Mouse (Mus musculus): ENCODE results near the gene Rngtt. TPM values are rescaled to one million over a fixed set of nuclear protein-coding genes. Genes with fewer than 3 reads are reported as not detected.

Rngtt gene
- total and polyA plus RNA-seq, 2 experiments from 2014 or later = 8.9 to 10.0 TPM

DNA sequence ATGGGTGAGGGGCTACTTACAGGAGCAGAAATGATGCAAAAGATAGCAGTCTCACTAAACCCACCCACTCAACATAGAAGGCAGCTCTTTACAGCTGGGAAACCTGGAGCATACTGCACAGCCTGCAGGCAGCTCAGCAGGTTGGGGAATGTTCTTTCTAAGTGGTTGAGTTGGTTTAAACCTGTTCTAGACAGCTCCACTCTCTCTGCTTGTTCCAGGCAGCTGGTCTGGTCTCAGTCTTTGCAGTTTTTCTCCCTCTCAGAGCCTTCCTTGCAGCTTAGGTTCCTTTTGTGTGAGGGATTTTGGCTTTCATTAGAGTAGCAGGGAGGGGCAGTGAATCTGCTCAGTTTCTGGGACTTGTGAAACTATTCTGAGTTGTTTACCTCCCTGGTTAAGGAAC is 67.5 kb downstream of the Rngtt start:
- H3K4me1 ChIP-seq (ENCODE audit: control insufficient read depth, insufficient read depth) = no peaks in the 10 kb centered on the region
- no peaks in the 10 kb centered on the region for H3K9me3 ChIP-seq (replicated peaks; ENCODE audit: control insufficient read depth, low read length)
- no peaks in the 10 kb centered on the region for H3K27me3 ChIP-seq (ENCODE audit: control insufficient read depth, insufficient read depth, low read length)
- no peak overlapping the region for H3K4me2 ChIP-seq (ENCODE audit: low read depth, low read length)
- TF ChIP-seq CTCF (IDR thresholded peaks at IDR 0.05; ENCODE audit: low read depth) (no peak), EP300 (IDR thresholded peaks at IDR 0.05; ENCODE audit: low read depth) (no peak)
- ATAC-seq (ENCODE audit: insufficient read depth, low read depth) (no peak), DNase-seq (ENCODE audit: low spot score) (no peak)
- no peak overlapping the region for H3K9ac ChIP-seq (replicated peaks; ENCODE audit: low read depth, low read length)
- H3K27ac ChIP-seq (ENCODE audit: low read depth) = no peak overlapping the region
- H3K36me3 ChIP-seq (replicated peaks; ENCODE audit: control insufficient read depth, insufficient read depth, low read length) = 0 out of 2 replicates have a peak, but pooled peaks cover 3% of the 10 kb centered on the region
- H3K4me3 ChIP-seq (ENCODE audit: low read depth, low read length) = no peak overlapping the region

DNA sequence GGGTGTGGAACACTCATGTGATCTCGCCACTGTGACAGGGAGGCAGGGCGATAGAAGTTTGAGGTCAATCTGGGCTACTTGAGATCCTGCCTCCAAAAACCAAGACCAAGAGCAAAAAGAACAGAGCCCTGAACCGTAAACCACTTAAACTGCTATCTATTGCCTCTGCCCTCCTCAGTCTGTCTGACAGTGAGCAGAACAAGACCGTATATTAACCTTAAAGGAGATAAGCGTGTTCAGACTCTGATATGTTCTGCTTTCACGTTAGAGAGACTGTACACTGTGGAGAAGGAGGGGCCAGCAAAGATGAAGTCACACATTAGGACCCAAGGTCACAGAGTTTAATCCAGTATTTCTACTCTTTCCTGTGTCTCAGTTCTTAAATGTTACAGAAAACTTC is 68.8 kb downstream of the Rngtt start:
- Histone ChIP-seq H3K9ac (replicated peaks; ENCODE audit: low read depth, low read length) (no peak overlapping the region), H3K27me3 (ENCODE audit: control insufficient read depth, insufficient read depth, low read length) (no peaks in the 10 kb centered on the region), H3K36me3 (replicated peaks; ENCODE audit: control insufficient read depth, insufficient read depth, low read length) (0 out of 2 replicates have a peak, but pooled peaks cover 3% of the 10 kb centered on the region), H3K4me1 (ENCODE audit: control insufficient read depth, insufficient read depth) (no peaks in the 10 kb centered on the region), H3K4me3 (ENCODE audit: low read depth, low read length) (no peak overlapping the region), H3K27ac (ENCODE audit: low read depth) (no peak overlapping the region), H3K9me3 (replicated peaks; ENCODE audit: control insufficient read depth, low read length) (no peaks in the 10 kb centered on the region), H3K4me2 (ENCODE audit: low read depth, low read length) (no peak overlapping the region)
- DNase-seq (ENCODE audit: low spot score) = peak; percentile 9
- WGBS = 32% methylated on average over 6 of the region's 6 CpGs
- TF ChIP-seq CTCF (IDR thresholded peaks at IDR 0.05; ENCODE audit: low read depth) = no peak
- TF ChIP-seq EP300 (IDR thresholded peaks at IDR 0.05; ENCODE audit: low read depth) = no peak
- no peak for ATAC-seq (ENCODE audit: insufficient read depth, low read depth)

DNA sequence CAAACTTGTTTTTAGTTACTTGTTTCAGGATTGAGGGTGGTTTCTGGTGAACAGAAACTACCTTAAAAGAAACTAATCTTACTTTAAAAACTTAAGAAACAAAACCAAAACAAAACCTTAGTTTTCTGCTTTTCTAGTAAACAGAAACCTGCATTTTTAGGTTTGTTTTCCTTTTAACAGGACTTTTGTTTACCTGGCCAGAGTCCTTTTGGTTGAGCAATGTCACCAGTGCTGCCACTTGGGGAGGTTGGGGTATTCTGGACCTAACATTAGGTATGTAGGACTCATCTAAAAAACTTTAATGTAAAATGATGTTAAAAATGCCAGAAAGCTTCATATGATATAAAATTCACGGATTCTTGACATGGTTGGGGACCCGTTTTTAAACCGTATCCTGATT is 78.8 kb downstream of the Rngtt start:
- 94% methylated on average over 3 of the region's 3 CpGs for WGBS
- no peak for TF ChIP-seq CTCF (IDR thresholded peaks at IDR 0.05; ENCODE audit: low read depth)
- TF ChIP-seq EP300 (IDR thresholded peaks at IDR 0.05; ENCODE audit: low read depth) = no peak
- ATAC-seq (ENCODE audit: insufficient read depth, low read depth) = no peak

DNA sequence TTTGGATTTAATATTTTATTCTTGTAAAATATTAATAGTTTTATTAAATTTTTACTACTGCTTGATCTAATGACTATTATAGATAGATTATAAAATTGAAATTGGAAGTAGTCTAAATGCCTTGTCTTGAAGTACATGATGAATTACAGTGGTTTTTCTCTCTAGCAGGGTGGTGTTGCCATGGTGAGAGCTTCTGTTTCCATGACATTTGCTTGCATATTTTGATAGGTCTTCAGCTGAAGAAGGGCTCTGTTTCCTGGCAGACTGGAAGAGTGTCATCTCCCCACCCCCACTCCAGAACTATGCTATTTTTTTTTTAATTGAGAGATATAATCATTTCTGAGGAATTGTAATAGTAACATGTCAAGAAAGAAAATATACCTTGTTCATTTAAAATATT is 80.5 kb downstream of the Rngtt start:
- Histone ChIP-seq H3K9ac (replicated peaks; ENCODE audit: low read depth, low read length) (no peak overlapping the region), H3K36me3 (replicated peaks; ENCODE audit: control insufficient read depth, insufficient read depth, low read length) (0 out of 2 replicates have a peak, but pooled peaks cover 6% of the 10 kb centered on the region), H3K4me1 (ENCODE audit: control insufficient read depth, insufficient read depth) (no peaks in the 10 kb centered on the region), H3K9me3 (replicated peaks; ENCODE audit: control insufficient read depth, low read length) (no peaks in the 10 kb centered on the region), H3K27ac (ENCODE audit: low read depth) (no peak overlapping the region), H3K4me3 (ENCODE audit: low read depth, low read length) (no peak overlapping the region), H3K4me2 (ENCODE audit: low read depth, low read length) (no peak overlapping the region), H3K27me3 (ENCODE audit: control insufficient read depth, insufficient read depth, low read length) (no peaks in the 10 kb centered on the region)
- TF ChIP-seq CTCF (IDR thresholded peaks at IDR 0.05; ENCODE audit: low read depth) (no peak), EP300 (IDR thresholded peaks at IDR 0.05; ENCODE audit: low read depth) (no peak)
- DNase-seq (ENCODE audit: low spot score) (no peak), ATAC-seq (ENCODE audit: insufficient read depth, low read depth) (no peak)

More for the DNA sequence above, 78.8 kb downstream of the Rngtt start:
- no peak for DNase-seq (ENCODE audit: low spot score)
- H3K36me3 ChIP-seq (replicated peaks; ENCODE audit: control insufficient read depth, insufficient read depth, low read length) = 0 out of 2 replicates have a peak, but pooled peaks cover 6% of the 10 kb centered on the region
- no peaks in the 10 kb centered on the region for H3K27me3 ChIP-seq (ENCODE audit: control insufficient read depth, insufficient read depth, low read length)
- no peak overlapping the region for H3K4me3 ChIP-seq (ENCODE audit: low read depth, low read length)
- H3K4me2 ChIP-seq (ENCODE audit: low read depth, low read length) = no peak overlapping the region
- no peaks in the 10 kb centered on the region for H3K4me1 ChIP-seq (ENCODE audit: control insufficient read depth, insufficient read depth)
- no peak overlapping the region for H3K27ac ChIP-seq (ENCODE audit: low read depth)
- no peaks in the 10 kb centered on the region for H3K9me3 ChIP-seq (replicated peaks; ENCODE audit: control insufficient read depth, low read length)
- H3K9ac ChIP-seq (replicated peaks; ENCODE audit: low read depth, low read length) = no peak overlapping the region

DNA sequence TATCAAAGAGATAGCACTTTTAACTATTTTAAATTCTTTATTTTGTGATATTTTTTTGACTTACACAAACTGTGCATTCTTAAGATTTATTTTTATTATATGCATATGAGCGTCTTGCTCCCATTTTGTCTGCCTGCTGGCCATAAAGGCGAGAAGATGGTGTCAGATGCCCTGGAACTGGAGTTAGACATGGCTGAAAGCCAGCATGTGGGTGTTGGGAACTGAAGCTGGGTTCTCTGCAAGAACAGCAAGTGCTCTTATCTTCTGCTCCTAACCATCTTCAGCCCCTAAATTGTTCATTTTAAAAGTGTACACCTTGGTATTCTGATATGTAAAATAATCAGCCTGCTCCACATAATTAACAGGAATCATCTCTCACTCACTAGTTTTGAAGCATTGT is 83.3 kb downstream of the Rngtt start:
- no peak overlapping the region for H3K9ac ChIP-seq (replicated peaks; ENCODE audit: low read depth, low read length)
- no peak overlapping the region for H3K4me3 ChIP-seq (ENCODE audit: low read depth, low read length)
- H3K27me3 ChIP-seq (ENCODE audit: control insufficient read depth, insufficient read depth, low read length) = no peaks in the 10 kb centered on the region
- ATAC-seq (ENCODE audit: insufficient read depth, low read depth) (no peak), DNase-seq (ENCODE audit: low spot score) (no peak)
- H3K27ac ChIP-seq (ENCODE audit: low read depth) = no peak overlapping the region
- 0 out of 2 replicates have a peak, but pooled peaks cover 6% of the 10 kb centered on the region for H3K36me3 ChIP-seq (replicated peaks; ENCODE audit: control insufficient read depth, insufficient read depth, low read length)
- H3K9me3 ChIP-seq (replicated peaks; ENCODE audit: control insufficient read depth, low read length) = no peaks in the 10 kb centered on the region
- TF ChIP-seq CTCF (IDR thresholded peaks at IDR 0.05; ENCODE audit: low read depth) (no peak), EP300 (IDR thresholded peaks at IDR 0.05; ENCODE audit: low read depth) (no peak)
- 75% methylated on average over 2 of the region's 2 CpGs for WGBS
- H3K4me1 ChIP-seq (ENCODE audit: control insufficient read depth, insufficient read depth) = no peaks in the 10 kb centered on the region
- H3K4me2 ChIP-seq (ENCODE audit: low read depth, low read length) = no peak overlapping the region
